Mouse (Mus musculus) cerebellum, adult 2 months (tissue): ENCODE measurements at regions not wholly inside any gene's neighbourhood (a gene's known extent, or its start where the extent isn't known, plus 50 kb on each side); places are given as distances from the start of the nearest gene placed in this dataset.

Experiments used
- DNase-seq, 2 experiments: peaks; one replicate each; pipeline ENCODE4 v3.0.0; 2021
- H3K27ac ChIP-seq: fragments of 200-500 bp; 2 replicates; pipeline ENCODE4 v1.5.1; 2012; ENCODE audit warnings: low read length, control low read depth, inconsistent platforms; ENCODE audit not compliant: insufficient read depth
- H3K27me3 ChIP-seq: fragments of 200-500 bp; 2 replicates; pipeline ENCODE4 v1.6.1; 2012; ENCODE audit warnings: inconsistent platforms, mild to moderate bottlenecking, low read length, moderate library complexity; ENCODE audit not compliant: control insufficient read depth, insufficient read depth
- H3K4me1 ChIP-seq: fragments of 200-500 bp; 2 replicates; pipeline ENCODE4 v1.6.1; 2011; ENCODE audit warnings: low read length; ENCODE audit not compliant: control insufficient read depth, insufficient read depth
- H3K4me3 ChIP-seq: fragments of 200-500 bp; replicated peaks from 2 replicates; pipeline ENCODE3; 2011; ENCODE audit warnings: mild to moderate bottlenecking, low read depth, low read length, control low read depth; ENCODE audit not compliant: insufficient read depth
- CTCF ChIP-seq: fragments of 200-500 bp; IDR thresholded peaks from 2 replicates; pipeline ENCODE4 v1.5.1; 2011; ENCODE audit warnings: low read depth, mild to moderate bottlenecking, control low read depth, low read length, moderate library complexity, borderline replicate concordance; ENCODE audit not compliant: insufficient read depth
- POLR2A ChIP-seq: fragments of 200-500 bp; IDR thresholded peaks from 2 replicates; pipeline ENCODE4 v1.6.1; 2011; ENCODE audit warnings: low read length, control low read depth, borderline replicate concordance; ENCODE audit not compliant: insufficient read depth
- WGBS: fragments of 180-500 bp; shearing (Covaris S2); methylation state at CpG from one replicate; pipeline ENCODE4 v1.1.7; 2018; 5-methylcytosine and 5-hydroxymethylcytosine counted together

GRCm38 (mm10) chr7:138489471-138489870 is 91.9 kb upstream of the Tcerg1l start:
- Histone ChIP-seq H3K4me1 (no peaks in the 10 kb centered on the region), H3K27ac (no peak overlapping the region), H3K4me3 (no peak overlapping the region), H3K27me3 (no peaks in the 10 kb centered on the region)
- TF ChIP-seq POLR2A (no peak), CTCF (no peak)
- DNase-seq = no peak
- 88% methylated on average over 2 of the region's 2 CpGs for WGBS

GRCm38 (mm10) chr7:138488201-138488720 is 90.7 kb upstream of the Tcerg1l start:
- TF ChIP-seq POLR2A (no peak), CTCF (no peak)
- no peaks in the 10 kb centered on the region for H3K27me3 ChIP-seq
- no peaks in the 10 kb centered on the region for H3K4me1 ChIP-seq
- H3K27ac ChIP-seq = no peak overlapping the region
- DNase-seq = no peak
- no peak overlapping the region for H3K4me3 ChIP-seq
- 77% methylated on average over 3 of the region's 3 CpGs for WGBS

- 55% methylated on average over 2 of the region's 2 CpGs for WGBS
- DNase-seq = peak; percentile 11 to 25
- no peak overlapping the region for H3K4me3 ChIP-seq
- TF ChIP-seq POLR2A (no peak), CTCF (no peak)
- no peaks in the 10 kb centered on the region; the same call in 1 of the 2 replicates for H3K4me1 ChIP-seq
- H3K27me3 ChIP-seq = no peaks in the 10 kb centered on the region
- no peak overlapping the region for H3K27ac ChIP-seq
Observed at GRCm38 (mm10) chr7:138472891-138473455, 75.4 kb upstream of the Tcerg1l start.

DNA sequence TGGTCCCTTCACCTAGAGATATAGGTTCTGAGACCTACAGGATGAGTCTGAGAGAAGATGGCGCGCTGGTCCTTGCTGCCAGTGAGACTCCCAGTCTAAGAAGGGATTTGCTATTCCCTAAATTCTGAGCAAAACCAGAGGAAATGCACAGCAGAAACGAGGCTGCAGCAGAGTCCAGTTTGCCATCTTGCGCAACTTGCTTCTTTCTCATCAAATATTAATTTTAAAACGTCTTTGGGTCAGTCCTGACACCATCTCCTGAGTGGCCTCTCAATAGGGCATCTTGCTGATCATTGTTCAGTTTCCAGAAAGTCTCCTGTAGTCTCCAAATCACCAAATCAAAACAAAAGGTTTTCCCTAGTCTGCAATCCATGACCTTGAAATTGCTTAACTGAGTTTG is 74.8 kb upstream of the Tcerg1l start:
- no peak for DNase-seq
- no peak for TF ChIP-seq CTCF
- no peak for TF ChIP-seq POLR2A
- 80% methylated on average over 5 of the region's 5 CpGs for WGBS

DNA sequence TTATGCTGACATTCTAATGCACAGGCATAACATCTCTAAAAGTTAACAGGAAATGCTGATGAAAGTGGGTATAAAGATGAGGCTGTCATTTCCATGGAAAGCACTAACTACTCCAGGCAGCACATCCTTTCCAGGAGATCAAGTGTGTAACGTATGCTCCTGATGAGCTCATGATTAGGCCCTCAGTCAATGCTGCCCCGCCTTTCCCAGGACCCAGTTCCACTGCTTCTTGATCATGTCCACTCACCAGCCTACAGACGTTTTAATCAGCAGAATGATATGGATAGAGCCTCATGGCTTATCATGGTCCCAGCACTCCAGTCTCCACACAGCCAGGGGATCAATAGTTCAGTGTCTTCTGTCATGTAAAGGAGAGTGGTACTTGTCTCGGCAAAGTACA is 71.7 kb upstream of the Tcerg1l start:
- TF ChIP-seq POLR2A = no peak
- no peak for TF ChIP-seq CTCF
- 89% methylated on average over 4 of the region's 4 CpGs for whole genome bisulfite sequencing
- no peak overlapping the region for H3K27ac ChIP-seq

More for the DNA sequence above, 74.8 kb upstream of the Tcerg1l start:
- Histone ChIP-seq H3K4me3 (no peak overlapping the region), H3K27me3 (no peaks in the 10 kb centered on the region), H3K4me1 (no peaks in the 10 kb centered on the region; the same call in 1 of the 2 replicates), H3K27ac (no peak overlapping the region)

DNA sequence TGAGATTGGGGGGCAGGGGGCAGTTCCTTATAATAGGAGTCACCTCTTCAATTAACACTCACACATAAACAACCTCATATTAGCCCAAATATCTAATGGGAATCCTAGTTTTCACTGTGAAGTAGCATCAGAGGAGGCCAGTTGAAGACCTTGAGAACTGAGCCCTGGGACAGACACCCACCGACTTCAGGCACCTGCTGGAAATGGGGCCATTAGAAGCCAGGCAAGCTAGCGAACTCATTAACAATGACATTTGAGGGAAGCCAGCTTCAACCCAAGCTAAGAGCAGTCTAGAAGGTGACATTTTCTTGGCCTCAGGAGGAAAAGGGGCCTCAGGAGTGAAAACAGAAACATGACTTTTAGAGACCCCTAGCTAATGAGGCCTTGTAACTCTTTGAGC is 70.9 kb upstream of the Tcerg1l start:
- Histone ChIP-seq H3K27ac (no peak overlapping the region), H3K4me1 (no peaks in the 10 kb centered on the region; the same call in 1 of the 2 replicates), H3K4me3 (no peak overlapping the region), H3K27me3 (no peaks in the 10 kb centered on the region)
- no peak for DNase-seq
- no peak for TF ChIP-seq POLR2A
- TF ChIP-seq CTCF = no peak
- WGBS = 86% methylated on average over 2 of the region's 2 CpGs

More for the DNA sequence above, 71.7 kb upstream of the Tcerg1l start:
- H3K27me3 ChIP-seq = no peaks in the 10 kb centered on the region
- no peak for DNase-seq
- no peaks in the 10 kb centered on the region; the same call in 1 of the 2 replicates for H3K4me1 ChIP-seq
- H3K4me3 ChIP-seq = no peak overlapping the region

DNA sequence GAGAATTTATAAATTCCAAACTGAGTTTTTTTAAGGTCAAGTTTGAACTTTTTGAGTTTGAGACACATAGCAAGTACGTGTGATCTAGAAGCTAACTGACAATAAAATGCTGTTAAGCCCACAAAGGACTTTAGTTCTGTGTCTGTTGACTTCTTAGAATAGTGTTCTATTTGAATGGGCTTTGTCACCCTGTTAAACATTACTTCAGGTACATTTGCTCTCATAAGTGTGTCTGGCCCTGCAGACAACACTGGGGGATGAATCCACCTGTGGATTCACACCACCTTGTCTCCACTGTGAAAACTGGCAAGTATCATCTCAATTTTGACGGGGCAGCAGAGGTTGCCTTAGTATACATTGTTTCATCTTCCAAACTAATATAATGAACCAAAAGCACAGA is 70.5 kb upstream of the Tcerg1l start:
- no peaks in the 10 kb centered on the region for H3K27me3 ChIP-seq
- H3K4me3 ChIP-seq = no peak overlapping the region
- no peaks in the 10 kb centered on the region; the same call in 1 of the 2 replicates for H3K4me1 ChIP-seq
- no peak for DNase-seq
- 98% methylated on average over 2 of the region's 2 CpGs for WGBS
- TF ChIP-seq CTCF (no peak), POLR2A (no peak)
- H3K27ac ChIP-seq = no peak overlapping the region

GRCm38 (mm10) chr7:138467386-138467785 is 69.9 kb upstream of the Tcerg1l start:
- Histone ChIP-seq H3K4me3 (no peak overlapping the region), H3K27ac (no peak overlapping the region), H3K27me3 (no peaks in the 10 kb centered on the region), H3K4me1 (no peaks in the 10 kb centered on the region)
- DNase-seq = no peak
- 85% methylated on average over 1 of the region's 1 CpGs for WGBS
- no peak for TF ChIP-seq CTCF
- no peak for TF ChIP-seq POLR2A
